1 mouse cellular context compared by ENCODE assay signal in the genomic region with DNA sequence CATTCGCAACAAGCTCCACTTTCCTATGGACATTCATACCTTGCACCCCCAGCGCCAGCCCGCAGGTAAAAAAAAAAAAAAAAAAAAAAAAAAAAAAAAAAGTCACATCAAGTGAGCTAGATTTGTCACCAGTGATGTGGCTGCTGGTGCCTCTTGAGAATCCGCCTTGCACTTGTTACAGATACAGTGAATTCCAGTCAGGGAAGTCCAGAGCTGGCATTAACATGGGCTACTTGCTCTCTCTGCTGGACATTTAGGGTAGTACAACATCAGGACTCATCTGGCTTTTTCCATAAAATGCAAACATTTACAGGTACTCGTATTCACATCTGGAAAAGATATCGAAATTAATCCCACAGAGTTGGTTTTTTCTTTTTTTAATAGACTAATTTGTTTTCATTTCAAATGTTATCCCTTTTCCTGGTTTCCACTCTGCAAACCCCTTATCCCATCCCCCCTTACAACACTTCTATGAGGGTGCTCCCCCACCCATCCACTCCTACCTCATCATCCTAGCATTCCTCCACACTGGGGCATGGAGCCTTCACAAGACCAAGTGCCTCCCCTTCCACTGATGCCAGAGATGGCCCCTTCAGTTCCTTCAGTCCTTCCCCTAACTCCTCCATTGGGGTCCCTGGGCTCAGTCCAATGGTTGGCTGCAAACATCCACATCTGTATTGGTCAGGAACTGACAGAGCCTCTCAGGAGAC.
TF ChIP-seq lines count a peak whose summit lies in the region.

No protein-coding gene starts in this region.

TF ChIP-seq in MEL, 35 proteins besides CTCF, POLR2A, EP300 and RAD21 (continued from another document):
- TF ChIP-seq TAL1 (IDR thresholded peaks at IDR 0.05; ENCODE audit: low read length) (no peak), MAZ (IDR thresholded peaks at IDR 0.05; ENCODE audit: low read depth, low read length) (no peak), HCFC1 (IDR thresholded peaks at IDR 0.05; ENCODE audit: low read depth, low read length) (no peak), MAFK (IDR thresholded peaks at IDR 0.05; ENCODE audit: borderline replicate concordance, low read depth, low read length) (no peak), ZNF384 (IDR thresholded peaks at IDR 0.05; ENCODE audit: low read depth, low read length) (peak; percentile 67; the same call in 1 of the 2 replicates), SIN3A (IDR thresholded peaks at IDR 0.05; ENCODE audit: low read length) (no peak), KAT2A (conservative IDR thresholded peaks at IDR 0.05; ENCODE audit: low read depth, low read length) (no peak)
